Mouse (Mus musculus) lung, postnatal 0 days (tissue): Measurements from ENCODE around the gene Tnni2. TPM values are rescaled to one million over a fixed set of nuclear protein-coding genes. Genes with fewer than 3 reads are reported as not detected.

Source experiments
- ATAC-seq: fragments of 200-750 bp; cut with Nextera tagmentation; 2 replicates; pipeline ENCODE4 v1.8.0; 2017; ENCODE audit warnings: moderate library complexity
- DNase-seq: peaks from one replicate; pipeline ENCODE4 v3.0.0-alpha.2; 2016; ENCODE audit warnings: low spot score
- H3K27ac ChIP-seq: fragments of 300-500 bp; sonication (generic); 2 replicates; pipeline ENCODE4 v1.5.1; 2014; ENCODE audit warnings: antibody characterized with exemption, mild to moderate bottlenecking, low read length, mixed read lengths
- H3K27me3 ChIP-seq: fragments of 300-500 bp; sonication (generic); replicated peaks from 2 replicates; pipeline ENCODE4 v1.6.1; 2014; ENCODE audit warnings: low read length, mixed read lengths; ENCODE audit not compliant: insufficient read depth
- H3K36me3 ChIP-seq: fragments of 300-500 bp; sonication (generic); 2 replicates; pipeline ENCODE4 v1.6.1; 2014; ENCODE audit warnings: low read length, mixed read lengths; ENCODE audit not compliant: insufficient read depth
- H3K4me1 ChIP-seq: fragments of 300-500 bp; sonication (generic); 2 replicates; pipeline ENCODE4 v1.6.1; 2014; ENCODE audit warnings: antibody characterized with exemption, low read depth, low read length, mixed read lengths; ENCODE audit not compliant: insufficient read depth
- H3K4me2 ChIP-seq: fragments of 300-500 bp; sonication (generic); replicated peaks from 2 replicates; pipeline ENCODE4 v1.6.1; 2014; ENCODE audit warnings: low read depth, mild to moderate bottlenecking, low read length, moderate library complexity, mixed read lengths
- H3K4me3 ChIP-seq: fragments of 300-500 bp; sonication (generic); 2 replicates; pipeline ENCODE4 v1.5.1; 2014; ENCODE audit warnings: low read depth, low read length
- H3K9ac ChIP-seq: fragments of 300-500 bp; sonication (generic); replicated peaks from 2 replicates; pipeline ENCODE4 v1.6.1; 2014; ENCODE audit warnings: low read depth, mild to moderate bottlenecking
- H3K9me3 ChIP-seq: fragments of 300-500 bp; sonication (generic); 2 replicates; pipeline ENCODE4 v1.6.1; 2016; ENCODE audit warnings: low read length, mixed read lengths
- CTCF ChIP-seq: IDR thresholded peaks from 2 replicates; pipeline ENCODE4 v1.5.1; 2016; ENCODE audit warnings: antibody characterized with exemption, mild to moderate bottlenecking
- EP300 ChIP-seq: IDR thresholded peaks from 2 replicates; pipeline ENCODE4 v1.6.1; 2016; ENCODE audit warnings: antibody characterized with exemption, mild to moderate bottlenecking, control low read depth
- WGBS: fragments of 180-500 bp; shearing (Covaris S2); extraction: QIAGEN DNeasy Blood & Tissue Kit; methylation state at CpG from one replicate; pipeline ENCODE4 v1.1.7; 2014; 5-methylcytosine and 5-hydroxymethylcytosine counted together
- polyA plus RNA-seq: library from polyadenylated mRNA; unstranded; fragments of >200 nt; fragmentation: Nextera tagmentation; extraction: Ambion mirVana; gene quantifications from 2 replicates; pipeline ENCODE4 v1.2.1, GENCODE M21; 2015

Gene Tnni2
- polyA plus RNA-seq, 1 experiment from 2014 or later: 1.9 TPM

DNA sequence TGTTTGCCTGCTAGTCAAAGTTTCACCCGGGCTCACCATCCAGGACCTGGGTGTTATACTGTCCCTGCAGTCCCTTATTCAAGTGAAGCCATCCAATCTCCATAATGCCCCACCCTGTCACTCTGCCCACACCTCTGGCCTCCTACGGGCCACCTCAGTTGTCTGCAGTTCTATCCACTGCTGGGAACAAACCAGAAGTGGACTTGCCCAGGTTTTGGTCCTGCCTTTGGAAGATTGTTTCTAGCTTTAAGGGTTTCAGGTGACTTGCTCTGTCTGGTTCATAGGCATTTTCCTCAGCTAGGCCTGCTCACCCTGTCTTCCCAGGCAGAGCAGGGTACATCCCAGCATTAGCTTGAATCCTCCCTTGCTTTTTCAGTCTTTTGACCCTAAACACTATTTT, 13.6 kb downstream of the Tnni2 start:
- no peaks in the 10 kb centered on the region for H3K27me3 ChIP-seq
- H3K4me3 ChIP-seq: no peak overlapping the region
- H3K36me3 ChIP-seq: no peaks in the 10 kb centered on the region
- H3K4me1 ChIP-seq: peaks cover 10% of the 10 kb centered on the region
- H3K4me2 ChIP-seq: no peak overlapping the region
- H3K27ac ChIP-seq: peak overlapping the region; percentile 60; the same call in 1 of the 2 replicates
- H3K9ac ChIP-seq: no peak overlapping the region
- WGBS: 45% methylated on average over 2 of the region's 2 CpGs
- H3K9me3 ChIP-seq: no peaks in the 10 kb centered on the region
- no peak for DNase-seq
- ATAC-seq: no peak
- TF ChIP-seq EP300 (no peak), CTCF (no peak)

DNA sequence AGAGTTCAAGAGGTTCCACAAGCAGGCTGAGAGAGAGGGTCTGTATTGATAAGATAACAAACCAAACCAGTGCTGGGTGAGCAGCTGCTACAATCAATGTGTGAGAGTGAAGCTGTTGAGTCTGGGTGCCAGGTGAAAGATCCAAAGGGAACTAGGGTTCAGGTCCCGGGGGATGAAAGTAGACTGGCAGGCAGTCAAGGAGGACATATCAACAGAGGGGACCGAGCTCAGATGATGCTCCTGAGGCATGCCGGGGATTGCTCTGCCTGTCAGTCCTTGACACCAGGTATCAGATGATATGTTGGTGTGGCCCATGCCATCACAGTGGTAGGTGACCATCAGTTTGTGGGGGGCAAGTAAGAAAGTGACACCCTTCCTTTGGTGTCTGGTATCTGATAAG, 15.2 kb downstream of the Tnni2 start:
- peak overlapping the region; percentile 85; the same call in 1 of the 2 replicates for H3K27ac ChIP-seq
- no peak overlapping the region for H3K4me2 ChIP-seq
- peaks cover 10% of the 10 kb centered on the region for H3K4me1 ChIP-seq
- H3K27me3 ChIP-seq: no peaks in the 10 kb centered on the region
- H3K9me3 ChIP-seq: no peaks in the 10 kb centered on the region
- DNase-seq (no peak), ATAC-seq (no peak)
- TF ChIP-seq CTCF (no peak), EP300 (no peak)
- no peak overlapping the region for H3K9ac ChIP-seq
- 60% methylated on average over 3 of the region's 3 CpGs for WGBS
- no peak overlapping the region for H3K4me3 ChIP-seq
- H3K36me3 ChIP-seq: no peaks in the 10 kb centered on the region

GRCm38 (mm10) chr7:142457227-142457811, 15.7 kb downstream of the Tnni2 start:
- DNase-seq (peak; percentile 85), ATAC-seq (peak; percentile 74)
- H3K4me1 ChIP-seq: peaks cover 10% of the 10 kb centered on the region
- no peak overlapping the region for H3K9ac ChIP-seq
- 14% methylated on average over 3 of the region's 3 CpGs for WGBS
- no peaks in the 10 kb centered on the region for H3K9me3 ChIP-seq
- TF ChIP-seq CTCF: peak; percentile 59
- TF ChIP-seq EP300: peak; percentile 11; the same call in 1 of the 2 replicates
- no peaks in the 10 kb centered on the region for H3K27me3 ChIP-seq
- H3K4me3 ChIP-seq: no peak overlapping the region
- H3K36me3 ChIP-seq: no peaks in the 10 kb centered on the region
- no peak overlapping the region for H3K4me2 ChIP-seq
- H3K27ac ChIP-seq: peak overlapping the region; percentile 85

DNA sequence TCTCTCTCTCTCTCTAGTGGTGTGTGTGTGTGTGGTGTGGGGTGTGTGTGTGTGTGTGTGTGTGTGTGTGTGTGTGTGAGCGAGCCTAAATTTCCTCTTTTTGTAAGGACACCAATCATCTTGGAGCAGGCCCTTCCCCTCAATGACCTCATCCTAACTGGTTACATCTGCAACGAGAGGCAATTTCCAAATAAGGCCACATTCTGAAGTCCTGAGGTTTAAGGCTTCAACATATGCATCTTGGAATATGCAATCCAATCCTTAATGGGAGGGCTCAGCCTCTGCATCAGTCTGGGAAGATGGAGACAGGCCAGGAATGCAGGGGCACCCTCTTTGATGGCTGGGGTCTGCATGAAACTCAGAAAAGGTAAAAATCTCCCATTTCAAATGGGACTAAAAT, 16.4 kb downstream of the Tnni2 start:
- H3K9ac ChIP-seq: no peak overlapping the region
- DNase-seq (peak; percentile 91), ATAC-seq (peak; percentile 63)
- no peaks in the 10 kb centered on the region for H3K9me3 ChIP-seq
- WGBS: 21% methylated on average over 2 of the region's 2 CpGs
- no peak overlapping the region for H3K4me2 ChIP-seq
- H3K36me3 ChIP-seq: no peaks in the 10 kb centered on the region
- H3K4me1 ChIP-seq: peaks cover 10% of the 10 kb centered on the region
- H3K27ac ChIP-seq: peak overlapping the region; percentile 85
- H3K4me3 ChIP-seq: no peak overlapping the region
- TF ChIP-seq CTCF (no peak), EP300 (0 out of 2 replicates have a peak, but pooled peaks have one; percentile 2)
- no peaks in the 10 kb centered on the region for H3K27me3 ChIP-seq

DNA sequence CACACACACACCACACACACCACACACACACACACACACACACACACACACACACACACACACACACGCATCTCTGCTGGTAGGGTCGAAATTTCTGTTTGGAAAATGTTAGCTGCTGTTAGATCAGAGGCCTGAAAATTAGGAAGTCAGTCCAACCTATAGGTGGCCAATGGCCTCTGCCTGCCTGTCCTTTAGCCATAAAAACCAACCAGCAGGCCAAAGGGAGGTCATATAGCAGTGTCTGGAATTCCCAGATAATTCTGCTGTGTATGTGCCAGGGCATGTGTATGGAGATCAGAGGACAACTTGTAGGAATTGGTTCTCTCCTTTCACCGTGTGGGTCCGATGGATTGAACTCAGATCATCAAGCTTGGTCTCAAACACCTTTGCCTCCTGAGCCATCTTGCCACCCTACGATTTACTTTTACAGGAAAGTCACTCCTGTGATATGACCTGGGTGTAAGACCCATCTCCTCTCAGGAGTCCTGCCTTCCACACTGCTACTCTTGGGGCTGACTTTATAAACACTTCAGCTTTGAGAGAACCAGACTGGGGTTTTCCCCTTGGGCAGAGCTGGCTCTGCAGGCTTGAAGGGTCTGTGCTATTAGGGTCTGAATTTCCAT, 17.2 kb downstream of the Tnni2 start:
- no peak overlapping the region for H3K4me2 ChIP-seq
- DNase-seq: no peak

DNA sequence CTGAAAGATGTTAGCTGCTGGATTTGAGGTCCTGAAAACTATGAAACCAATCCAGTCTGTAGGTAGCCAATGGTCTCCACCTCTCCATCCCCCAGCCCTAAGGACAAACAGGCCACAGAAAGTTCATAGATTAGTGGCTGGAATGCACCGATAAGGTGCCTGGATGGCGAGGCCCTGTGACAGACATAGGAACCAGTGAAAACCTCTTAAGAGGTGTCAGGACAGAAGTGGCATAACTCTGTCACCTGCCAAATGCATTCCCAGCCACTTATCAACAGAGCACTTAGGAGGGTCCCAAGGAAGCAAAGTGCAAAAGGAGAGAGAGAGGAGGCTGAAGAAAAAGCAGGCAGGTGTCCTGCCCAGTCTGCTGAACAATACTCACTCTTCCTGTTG, 17.7 kb downstream of the Tnni2 start:
- Histone ChIP-seq H3K27ac (peak overlapping the region; percentile 64; the same call in 1 of the 2 replicates), H3K27me3 (no peaks in the 10 kb centered on the region), H3K4me2 (no peak overlapping the region), H3K9ac (no peak overlapping the region), H3K4me1 (peaks cover 10% of the 10 kb centered on the region), H3K9me3 (no peaks in the 10 kb centered on the region), H3K4me3 (no peak overlapping the region), H3K36me3 (no peaks in the 10 kb centered on the region)
- 0 out of 2 replicates have a peak, but pooled peaks have one; percentile 22 for ATAC-seq
- TF ChIP-seq CTCF (no peak), EP300 (no peak)
- WGBS: 57% methylated on average over 2 of the region's 2 CpGs
- no peak for DNase-seq

More for the DNA sequence above, 17.2 kb downstream of the Tnni2 start:
- Histone ChIP-seq H3K9me3 (no peaks in the 10 kb centered on the region), H3K36me3 (no peaks in the 10 kb centered on the region), H3K27ac (peak overlapping the region; percentile 64), H3K27me3 (no peaks in the 10 kb centered on the region), H3K9ac (no peak overlapping the region), H3K4me3 (no peak overlapping the region), H3K4me1 (peaks cover 10% of the 10 kb centered on the region)
- 53% methylated on average over 5 of the region's 5 CpGs for WGBS
- no peak for ATAC-seq
- TF ChIP-seq EP300: no peak
